Mouse (Mus musculus) heart, adult 2 months (tissue): ENCODE data around the gene Pick1.

ENCODE experiments used
- CTCF ChIP-seq: fragments of 200-600 bp; IDR thresholded peaks from 2 replicates; pipeline ENCODE4 v1.8.1; 2022; ENCODE audit warnings: antibody characterized with exemption, mild to moderate bottlenecking, moderate library complexity
- EP300 ChIP-seq: fragments of 200-500 bp; IDR thresholded peaks from 2 replicates; pipeline ENCODE4 v1.6.1; 2011; ENCODE audit warnings: low read depth, low read length, control low read depth; ENCODE audit not compliant: insufficient read depth
- POLR2A ChIP-seq: fragments of 200-500 bp; IDR thresholded peaks from 2 replicates; pipeline ENCODE4 v1.6.1; 2011; ENCODE audit warnings: mild to moderate bottlenecking, low read depth, low read length, control low read depth; ENCODE audit not compliant: insufficient read depth

DNA sequence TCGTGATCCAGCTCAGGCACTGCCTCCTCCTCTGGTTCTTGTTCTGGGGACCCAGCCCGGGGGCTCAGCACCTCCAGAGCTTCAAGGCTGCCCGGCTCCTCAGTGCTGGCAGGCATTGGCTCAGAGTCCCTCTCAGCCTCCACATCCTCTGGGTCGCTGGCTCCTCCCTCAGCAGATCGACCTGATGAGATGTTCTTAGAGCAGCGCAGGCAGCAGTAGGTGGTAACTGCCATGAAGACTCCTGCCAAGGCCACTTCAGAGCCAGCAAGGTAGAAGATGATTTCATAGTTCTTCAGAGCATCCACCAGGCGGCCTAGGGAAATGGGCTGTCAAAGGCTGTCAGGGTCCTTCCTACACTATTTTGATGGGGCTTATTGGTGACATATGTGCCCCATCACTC is 22.2 kb downstream of the Pick1 start:
- no peak for TF ChIP-seq POLR2A
- no peak for TF ChIP-seq CTCF
- TF ChIP-seq EP300: no peak
